Mouse (Mus musculus) heart, adult 11 months (tissue): Measurements from ENCODE around the gene Klf6.
A peak's percentile ranks its signal among the peaks of the same experiment; 100 is the strongest.

Experiments
- DNase-seq: peaks from one replicate; pipeline ENCODE4 v3.0.0; 2022

Gene Klf6

GRCm38 (mm10) chr13:5864265-5865097 is 3.2 kb downstream of the Klf6 start:
- peak; percentile 97 for DNase-seq

- DNase-seq: peak; percentile 94
Measured at GRCm38 (mm10) chr13:5865098-5865415, 3.8 kb downstream of the Klf6 start.

- DNase-seq: peak; percentile 88
Measured at GRCm38 (mm10) chr13:5866091-5866490, 4.8 kb downstream of the Klf6 start.

GRCm38 (mm10) chr13:5866532-5866931 is 5.2 kb downstream of the Klf6 start:
- DNase-seq: peak; percentile 91

GRCm38 (mm10) chr13:5868376-5868775 is 7.1 kb downstream of the Klf6 start:
- peak; percentile 79 for DNase-seq

GRCm38 (mm10) chr13:5869433-5869832 is 8.2 kb downstream of the Klf6 start:
- peak; percentile 86 for DNase-seq

- DNase-seq: peak; percentile 98
Measured at GRCm38 (mm10) chr13:5869842-5870241, 8.6 kb downstream of the Klf6 start.

- DNase-seq: peak; percentile 99
Measured at GRCm38 (mm10) chr13:5870382-5871272, 9.3 kb downstream of the Klf6 start.

- DNase-seq: no peak
Measured at GRCm38 (mm10) chr13:5871414-5871813, 10.1 kb downstream of the Klf6 start.

GRCm38 (mm10) chr13:5873681-5874080 is 12.4 kb downstream of the Klf6 start:
- DNase-seq: no peak

- DNase-seq: no peak
Measured at GRCm38 (mm10) chr13:5875478-5875877, 14.2 kb downstream of the Klf6 start.

GRCm38 (mm10) chr13:5878748-5879147 is 17.5 kb downstream of the Klf6 start:
- DNase-seq: no peak

- peak; percentile 43 for DNase-seq
Measured at GRCm38 (mm10) chr13:5886810-5887209, 25.5 kb downstream of the Klf6 start.

- peak; percentile 94 for DNase-seq
Measured at GRCm38 (mm10) chr13:5888164-5888563, 26.9 kb downstream of the Klf6 start.

GRCm38 (mm10) chr13:5888731-5889130 is 27.4 kb downstream of the Klf6 start:
- DNase-seq: no peak

GRCm38 (mm10) chr13:5890035-5890434 is 28.8 kb downstream of the Klf6 start:
- no peak for DNase-seq

- no peak for DNase-seq
Measured at GRCm38 (mm10) chr13:5892684-5893447, 31.6 kb downstream of the Klf6 start.

GRCm38 (mm10) chr13:5894910-5895309 is 33.6 kb downstream of the Klf6 start:
- no peak for DNase-seq

- no peak for DNase-seq
Measured at GRCm38 (mm10) chr13:5895851-5896250, 34.6 kb downstream of the Klf6 start.

- no peak for DNase-seq
Measured at GRCm38 (mm10) chr13:5897176-5897959, 36.1 kb downstream of the Klf6 start.

GRCm38 (mm10) chr13:5899021-5899420 is 37.7 kb downstream of the Klf6 start:
- peak; percentile 91 for DNase-seq

GRCm38 (mm10) chr13:5899641-5900040 is 38.4 kb downstream of the Klf6 start:
- DNase-seq: no peak
